Mouse (Mus musculus): Measurements from ENCODE around the gene Cx3cr1. TPM values are rescaled to one million over a fixed set of nuclear protein-coding genes. Genes with fewer than 3 reads are reported as not detected.

The Cx3cr1 gene
- polyA plus RNA-seq, 1 experiment from 2014 or later, result 8.0 TPM

- DNase-seq (ENCODE audit: low spot score) (no peak), ATAC-seq (no peak)
- no peak for TF ChIP-seq EP300 (IDR thresholded peaks at IDR 0.05)
- TF ChIP-seq CTCF (IDR thresholded peaks at IDR 0.05), result no peak
- no peak overlapping the region for H3K27ac ChIP-seq (ENCODE audit: low read length)
- H3K4me1 ChIP-seq (ENCODE audit: insufficient read depth, low read depth, low read length), result no peaks in the 10 kb centered on the region
- 45% methylated on average over 1 of the region's 1 CpGs for WGBS
- no peak overlapping the region for H3K9ac ChIP-seq (replicated peaks; ENCODE audit: low read depth)
- H3K9me3 ChIP-seq (ENCODE audit: low read length), result no peaks in the 10 kb centered on the region
- no peaks in the 10 kb centered on the region for H3K27me3 ChIP-seq (replicated peaks; ENCODE audit: insufficient read depth, low read length)
- no peak overlapping the region for H3K4me3 ChIP-seq (ENCODE audit: low read depth, low read length)
- H3K36me3 ChIP-seq (ENCODE audit: insufficient read depth, low read length), result no peaks in the 10 kb centered on the region
- H3K4me2 ChIP-seq (replicated peaks; ENCODE audit: low read depth, low read length), result no peak overlapping the region
These were observed 126.4 kb downstream of the Cx3cr1 start for GRCm38 (mm10) chr9:119943326-119943725.

GRCm38 (mm10) chr9:119941861-119942260 is 127.8 kb downstream of the Cx3cr1 start:
- DNase-seq (ENCODE audit: low spot score) (no peak), ATAC-seq (no peak)
- WGBS, result 77% methylated on average over 14 of the region's 14 CpGs
- H3K27me3 ChIP-seq (replicated peaks; ENCODE audit: insufficient read depth, low read length), result no peaks in the 10 kb centered on the region
- no peaks in the 10 kb centered on the region for H3K36me3 ChIP-seq (ENCODE audit: insufficient read depth, low read length)
- no peak overlapping the region for H3K9ac ChIP-seq (replicated peaks; ENCODE audit: low read depth)
- H3K9me3 ChIP-seq (ENCODE audit: low read length), result no peaks in the 10 kb centered on the region
- H3K27ac ChIP-seq (ENCODE audit: low read length), result no peak overlapping the region
- no peak overlapping the region for H3K4me2 ChIP-seq (replicated peaks; ENCODE audit: low read depth, low read length)
- TF ChIP-seq EP300 (IDR thresholded peaks at IDR 0.05) (no peak), CTCF (IDR thresholded peaks at IDR 0.05) (no peak)
- H3K4me1 ChIP-seq (ENCODE audit: insufficient read depth, low read depth, low read length), result no peaks in the 10 kb centered on the region; the same call in 1 of the 2 replicates
- no peak overlapping the region for H3K4me3 ChIP-seq (ENCODE audit: low read depth, low read length)

GRCm38 (mm10) chr9:119941407-119941806 is 128.3 kb downstream of the Cx3cr1 start:
- Histone ChIP-seq H3K9me3 (ENCODE audit: low read length) (no peaks in the 10 kb centered on the region), H3K27me3 (replicated peaks; ENCODE audit: insufficient read depth, low read length) (no peaks in the 10 kb centered on the region), H3K36me3 (ENCODE audit: insufficient read depth, low read length) (no peaks in the 10 kb centered on the region), H3K4me3 (ENCODE audit: low read depth, low read length) (no peak overlapping the region), H3K4me2 (replicated peaks; ENCODE audit: low read depth, low read length) (no peak overlapping the region), H3K9ac (replicated peaks; ENCODE audit: low read depth) (no peak overlapping the region), H3K4me1 (ENCODE audit: insufficient read depth, low read depth, low read length) (no peaks in the 10 kb centered on the region; the same call in 1 of the 2 replicates), H3K27ac (ENCODE audit: low read length) (no peak overlapping the region)
- DNase-seq (ENCODE audit: low spot score) (no peak), ATAC-seq (no peak)
- 62% methylated on average over 5 of the region's 5 CpGs for WGBS
- no peak for TF ChIP-seq EP300 (IDR thresholded peaks at IDR 0.05)
- no peak for TF ChIP-seq CTCF (IDR thresholded peaks at IDR 0.05)

GRCm38 (mm10) chr9:119939646-119940045 is 130.0 kb downstream of the Cx3cr1 start:
- H3K4me2 ChIP-seq (replicated peaks; ENCODE audit: low read depth, low read length), result no peak overlapping the region
- H3K27ac ChIP-seq (ENCODE audit: low read length), result no peak overlapping the region
- TF ChIP-seq EP300 (IDR thresholded peaks at IDR 0.05) (no peak), CTCF (IDR thresholded peaks at IDR 0.05) (no peak)
- H3K9me3 ChIP-seq (ENCODE audit: low read length), result no peaks in the 10 kb centered on the region
- DNase-seq (ENCODE audit: low spot score) (no peak), ATAC-seq (no peak)
- no peaks in the 10 kb centered on the region; the same call in 1 of the 2 replicates for H3K4me1 ChIP-seq (ENCODE audit: insufficient read depth, low read depth, low read length)
- H3K4me3 ChIP-seq (ENCODE audit: low read depth, low read length), result no peak overlapping the region
- H3K36me3 ChIP-seq (ENCODE audit: insufficient read depth, low read length), result no peaks in the 10 kb centered on the region
- 56% methylated on average over 10 of the region's 10 CpGs for WGBS
- H3K9ac ChIP-seq (replicated peaks; ENCODE audit: low read depth), result no peak overlapping the region
- H3K27me3 ChIP-seq (replicated peaks; ENCODE audit: insufficient read depth, low read length), result no peaks in the 10 kb centered on the region

- Histone ChIP-seq H3K27me3 (replicated peaks; ENCODE audit: insufficient read depth, low read length) (no peaks in the 10 kb centered on the region), H3K27ac (ENCODE audit: low read length) (no peak overlapping the region), H3K9ac (replicated peaks; ENCODE audit: low read depth) (no peak overlapping the region), H3K4me3 (ENCODE audit: low read depth, low read length) (no peak overlapping the region), H3K36me3 (ENCODE audit: insufficient read depth, low read length) (no peaks in the 10 kb centered on the region), H3K4me2 (replicated peaks; ENCODE audit: low read depth, low read length) (no peak overlapping the region), H3K4me1 (ENCODE audit: insufficient read depth, low read depth, low read length) (no peaks in the 10 kb centered on the region; the same call in 1 of the 2 replicates), H3K9me3 (ENCODE audit: low read length) (no peaks in the 10 kb centered on the region)
- TF ChIP-seq CTCF (IDR thresholded peaks at IDR 0.05) (no peak), EP300 (IDR thresholded peaks at IDR 0.05) (no peak)
- 85% methylated on average over 4 of the region's 4 CpGs for WGBS
- ATAC-seq (no peak), DNase-seq (ENCODE audit: low spot score) (no peak)
These were observed 131.2 kb downstream of the Cx3cr1 start for GRCm38 (mm10) chr9:119938496-119938895.

GRCm38 (mm10) chr9:119937005-119937773 is 132.5 kb downstream of the Cx3cr1 start, which contains the start of the genes Gorasp1 and Ttc21a:
TSS of gene Gorasp1 (minus strand) at chr9:119937565.
TSS of gene Ttc21a (plus strand) at chr9:119937606.
- DNase-seq (ENCODE audit: low spot score) (peak; percentile 96), ATAC-seq (peak; percentile 99)
- peak within 1 kb of the TSS; percentile 39; the same call in 1 of the 2 replicates for H3K27ac ChIP-seq (ENCODE audit: low read length)

More at GRCm38 (mm10) chr9:119937005-119937773, 132.5 kb downstream of the Cx3cr1 start, which contains the start of the genes Gorasp1 and Ttc21a:
- Histone ChIP-seq H3K4me1 (ENCODE audit: insufficient read depth, low read depth, low read length) (no peaks in the 10 kb centered on the region; the same call in 1 of the 2 replicates), H3K36me3 (ENCODE audit: insufficient read depth, low read length) (no peaks in the 10 kb centered on the region), H3K4me2 (replicated peaks; ENCODE audit: low read depth, low read length) (peak within 1 kb of the TSS; percentile 78), H3K9ac (replicated peaks; ENCODE audit: low read depth) (peak within 1 kb of the TSS; percentile 61), H3K4me3 (ENCODE audit: low read depth, low read length) (peak within 1 kb of the TSS; percentile 49), H3K9me3 (ENCODE audit: low read length) (no peaks in the 10 kb centered on the region), H3K27me3 (replicated peaks; ENCODE audit: insufficient read depth, low read length) (no peaks in the 10 kb centered on the region)
- WGBS, result 1% methylated on average over 40 of the region's 40 CpGs
- TF ChIP-seq EP300 (IDR thresholded peaks at IDR 0.05) (no peak), CTCF (IDR thresholded peaks at IDR 0.05) (0 out of 2 replicates have a peak, but pooled peaks have one; percentile 9)

Measured in lung, postnatal 0 days (tissue).